Mouse (Mus musculus) gastrocnemius, adult 2 months (tissue): Measurements from ENCODE around the gene Aco1. TPM values are rescaled to one million over a fixed set of nuclear protein-coding genes. Genes with fewer than 3 reads are reported as not detected.

Experiments used
- DNase-seq: peaks from one replicate; pipeline ENCODE4 v3.0.0; 2022
- H3K27ac ChIP-seq: fragments of 200-600 bp; 2 replicates; pipeline ENCODE4 v1.8.1; 2022; ENCODE audit warnings: mild to moderate bottlenecking
- H3K4me3 ChIP-seq: fragments of 200-600 bp; 2 replicates; pipeline ENCODE4 v1.8.1; 2022; ENCODE audit warnings: mild to moderate bottlenecking, moderate library complexity
- CTCF ChIP-seq: fragments of 200-600 bp; IDR thresholded peaks from 2 replicates; pipeline ENCODE4 v1.8.1; 2022; ENCODE audit warnings: antibody characterized with exemption, mild to moderate bottlenecking, moderate library complexity
- intact Hi-C: fragments of 180-260 bp; cut with DNase I; formaldehyde crosslinking; loops from one replicate; pipeline ENCODE4 v1.15.1; 2025
- total RNA-seq, 2 experiments: library from RNA; stranded (reverse); gene quantifications; 2 replicates each; pipeline ENCODE4 v1.2.3; 2021

Aco1 gene
- total RNA-seq, 2 experiments from 2014 or later: 16.5 to 17.7 TPM

DNA sequence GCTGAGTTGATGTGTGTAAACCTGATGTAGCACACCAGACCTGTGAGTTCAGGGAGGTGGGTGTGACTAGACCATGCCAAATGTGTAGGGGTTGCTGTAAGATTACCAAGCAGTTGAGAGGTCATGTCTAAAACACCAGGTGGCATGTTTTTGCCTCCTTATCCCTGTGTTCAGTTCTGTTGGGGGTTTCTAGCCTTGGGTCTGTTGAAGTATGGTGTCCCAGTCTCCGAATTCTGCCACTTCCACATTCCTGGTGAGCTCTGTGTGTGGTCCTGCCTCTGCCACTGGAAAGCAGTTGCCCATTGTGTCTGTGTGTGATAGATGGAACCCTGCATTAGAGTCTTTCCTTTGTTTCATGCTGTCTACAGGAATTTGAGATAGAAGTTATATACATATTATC is 1.7 kb downstream of the Aco1 start:
- peak overlapping the region; percentile 97; the same call in 1 of the 2 replicates for H3K4me3 ChIP-seq
- H3K27ac ChIP-seq: no peak overlapping the region; the same call in 1 of the 2 replicates
- TF ChIP-seq CTCF: no peak
- intact Hi-C loops: no loop called here
- DNase-seq: no peak

DNA sequence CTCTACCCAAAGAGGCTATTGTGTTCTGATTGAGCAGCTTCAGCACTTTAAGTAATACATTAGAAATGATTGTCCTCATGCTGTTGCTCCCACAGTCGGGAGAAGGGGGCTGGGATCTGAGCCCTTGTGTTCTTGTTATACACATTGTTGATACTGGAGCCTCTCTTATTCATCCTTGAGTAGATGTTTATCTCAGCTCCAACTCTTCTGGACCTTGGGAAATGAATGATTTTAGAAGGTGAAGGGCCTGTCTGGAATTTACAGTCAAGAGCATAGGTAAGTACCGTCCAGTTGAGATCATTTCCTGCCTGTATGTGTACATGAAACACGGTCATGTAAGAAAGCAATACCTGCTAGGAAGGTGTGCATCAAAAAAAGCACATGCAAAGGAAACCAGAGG is 2.1 kb downstream of the Aco1 start:
- no peak for TF ChIP-seq CTCF
- intact Hi-C loops: no loop called here
- DNase-seq: no peak
- no peak overlapping the region for H3K27ac ChIP-seq
- no peak overlapping the region for H3K4me3 ChIP-seq

DNA sequence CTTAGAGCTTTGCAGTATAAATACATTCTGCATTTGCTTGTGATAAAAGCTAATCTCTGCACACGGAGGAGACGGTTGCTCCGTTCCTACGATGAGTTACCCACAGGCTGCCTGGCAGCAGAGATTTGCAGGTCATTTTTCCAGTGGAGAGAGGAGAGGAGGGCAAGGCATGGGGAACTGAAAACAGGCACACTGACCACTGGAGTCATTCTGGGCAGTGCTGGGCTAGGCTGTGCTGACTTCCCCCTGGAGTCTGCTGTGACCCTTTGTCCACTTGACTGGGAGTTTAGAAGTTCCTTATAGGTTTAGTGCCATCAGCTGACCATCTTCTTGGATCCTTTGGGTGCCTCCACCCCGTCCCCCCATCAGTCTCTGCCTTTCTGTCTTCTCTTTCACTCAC is 5.4 kb downstream of the Aco1 start:
- no peak overlapping the region for H3K27ac ChIP-seq
- DNase-seq: peak; percentile 22
- no peak overlapping the region for H3K4me3 ChIP-seq
- intact Hi-C loops: no loop called here
- TF ChIP-seq CTCF: no peak

DNA sequence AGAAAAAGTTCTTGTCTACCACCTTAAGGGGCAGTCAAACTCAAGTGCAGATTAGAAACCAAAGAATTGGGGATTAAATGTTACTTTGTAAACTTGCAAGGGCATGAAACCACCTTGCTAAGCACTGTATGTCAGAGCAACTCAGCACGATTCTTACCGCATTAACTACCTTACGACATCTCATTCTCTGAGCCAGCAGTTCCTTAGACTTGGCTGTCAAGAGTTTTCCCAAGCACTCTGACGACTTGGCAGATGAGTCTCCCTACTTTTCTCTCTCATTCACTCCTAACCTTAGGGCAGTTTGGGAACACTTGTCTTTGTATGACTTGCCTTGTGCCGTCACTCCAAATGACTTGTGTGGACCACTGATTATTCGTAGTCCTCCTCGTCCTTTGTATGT is 7.2 kb downstream of the Aco1 start:
- Histone ChIP-seq H3K4me3 (no peak overlapping the region), H3K27ac (no peak overlapping the region)
- DNase-seq: no peak
- intact Hi-C loops: no loop called here
- TF ChIP-seq CTCF: no peak

DNA sequence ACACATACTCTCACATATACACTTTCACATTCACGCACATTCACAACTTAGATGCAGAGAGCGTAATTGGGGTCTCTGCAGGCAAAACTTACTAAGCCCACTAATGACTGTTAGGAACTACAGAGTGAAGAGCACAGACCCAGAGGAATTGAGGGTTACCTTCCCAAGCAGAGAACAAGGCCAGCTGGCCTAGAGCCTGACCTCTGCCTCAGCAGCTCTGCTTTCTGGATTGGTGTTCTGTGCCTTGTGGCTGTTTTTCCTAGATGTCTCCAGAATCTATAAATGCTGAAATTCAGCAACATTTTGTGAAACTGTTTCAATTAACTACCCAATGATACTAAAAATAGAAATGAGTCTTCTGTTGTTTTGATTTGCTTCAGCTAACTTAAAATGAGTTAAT is 9.9 kb downstream of the Aco1 start:
- peak; percentile 37 for DNase-seq
- intact Hi-C loops: no loop called here
- H3K27ac ChIP-seq: no peak overlapping the region
- no peak for TF ChIP-seq CTCF
- no peak overlapping the region for H3K4me3 ChIP-seq

DNA sequence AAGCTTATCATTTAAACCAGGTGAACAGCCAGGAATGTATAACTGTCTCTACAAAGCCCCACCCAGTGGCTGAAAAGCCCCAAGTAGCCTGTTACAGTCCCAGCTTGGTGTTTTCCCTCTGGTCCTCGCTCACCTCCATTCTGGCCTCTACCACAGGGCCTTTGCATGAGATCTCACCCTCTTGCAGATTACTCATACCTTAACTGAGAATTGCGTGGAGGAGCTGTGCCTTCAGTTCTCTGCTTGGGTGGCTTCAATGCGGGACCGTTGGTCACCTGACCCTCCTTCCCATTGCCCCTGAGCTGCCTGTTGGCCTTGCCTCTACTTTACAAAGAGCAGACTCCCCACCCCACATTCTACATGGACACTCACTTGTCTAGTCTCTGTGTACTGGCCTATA is 10.6 kb downstream of the Aco1 start:
- intact Hi-C loops: no loop called here
- TF ChIP-seq CTCF: no peak
- no peak overlapping the region for H3K27ac ChIP-seq
- H3K4me3 ChIP-seq: no peak overlapping the region
- no peak for DNase-seq

DNA sequence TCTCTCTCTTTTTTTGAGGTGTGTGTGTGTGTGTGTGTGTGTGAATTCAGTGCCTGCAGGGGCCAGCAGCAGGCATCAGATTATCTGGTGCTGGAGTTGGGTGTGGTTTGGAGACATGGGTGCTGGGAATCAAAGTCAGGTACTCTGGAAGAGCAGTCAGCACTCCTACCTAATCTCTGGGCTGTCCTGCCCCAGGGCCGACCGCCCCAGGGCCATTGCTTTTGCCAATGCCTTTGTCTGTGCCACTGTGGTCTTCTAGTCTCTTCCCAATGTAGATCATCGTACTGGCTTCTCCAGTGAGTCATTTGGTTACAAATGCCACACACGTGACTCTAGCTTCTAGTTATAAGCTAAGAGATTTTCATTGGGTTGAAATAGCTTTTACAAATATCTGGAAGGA is 11.9 kb downstream of the Aco1 start:
- Histone ChIP-seq H3K27ac (no peak overlapping the region), H3K4me3 (no peak overlapping the region)
- no peak for TF ChIP-seq CTCF
- no peak for DNase-seq
- intact Hi-C loops: no loop called here

DNA sequence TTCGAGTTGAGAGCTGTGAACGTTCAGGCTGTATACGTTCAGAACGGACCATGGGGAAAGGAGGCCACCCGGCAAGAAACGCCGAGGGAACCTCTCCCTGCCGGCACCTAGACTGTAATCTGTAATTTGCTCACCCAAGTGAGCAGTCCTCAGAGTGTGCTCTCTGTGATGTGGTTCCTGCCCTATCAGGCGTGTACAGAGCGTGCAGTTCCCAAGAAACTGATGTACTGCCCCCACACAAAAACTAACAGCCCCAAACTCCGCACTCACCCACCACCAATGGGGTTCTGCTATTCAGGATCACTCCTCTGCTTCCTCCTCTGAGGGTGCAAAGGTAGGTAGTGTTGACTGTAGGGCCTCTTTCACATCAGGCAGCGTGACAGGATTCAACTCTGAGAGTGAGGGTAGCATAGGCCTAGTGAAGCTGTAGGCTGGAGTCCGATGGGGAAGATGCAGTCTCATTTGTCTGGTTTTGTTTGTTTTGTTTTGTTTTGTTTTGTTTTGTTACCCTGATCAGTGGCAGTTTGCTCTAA is 12.7 kb downstream of the Aco1 start:
- DNase-seq: no peak
- H3K27ac ChIP-seq: no peak overlapping the region
- no peak overlapping the region for H3K4me3 ChIP-seq
- intact Hi-C loops: no loop called here
- TF ChIP-seq CTCF: no peak

DNA sequence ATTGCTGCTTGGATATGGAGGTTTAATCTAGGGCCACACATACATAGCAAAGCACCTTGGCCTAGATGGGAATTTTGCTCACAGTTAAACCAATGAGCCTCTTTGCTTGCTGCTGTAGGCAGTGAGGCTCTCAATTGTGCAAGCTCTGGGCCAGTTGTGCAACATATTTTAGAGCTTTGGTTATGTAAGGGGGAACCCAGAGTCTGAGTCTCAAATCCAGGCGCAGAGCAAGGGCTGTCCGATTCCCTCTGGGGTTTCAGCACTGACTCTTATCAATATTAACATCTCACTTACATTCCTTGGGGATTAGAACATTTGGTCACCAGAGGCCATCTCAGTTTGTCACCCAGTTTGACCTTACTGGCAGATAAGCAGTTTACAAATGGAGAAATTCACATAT is 13.3 kb downstream of the Aco1 start:
- no peak overlapping the region for H3K4me3 ChIP-seq
- H3K27ac ChIP-seq: peak overlapping the region; percentile 9; the same call in 1 of the 2 replicates
- peak; percentile 37 for DNase-seq
- no peak for TF ChIP-seq CTCF
- intact Hi-C loops: no loop called here

DNA sequence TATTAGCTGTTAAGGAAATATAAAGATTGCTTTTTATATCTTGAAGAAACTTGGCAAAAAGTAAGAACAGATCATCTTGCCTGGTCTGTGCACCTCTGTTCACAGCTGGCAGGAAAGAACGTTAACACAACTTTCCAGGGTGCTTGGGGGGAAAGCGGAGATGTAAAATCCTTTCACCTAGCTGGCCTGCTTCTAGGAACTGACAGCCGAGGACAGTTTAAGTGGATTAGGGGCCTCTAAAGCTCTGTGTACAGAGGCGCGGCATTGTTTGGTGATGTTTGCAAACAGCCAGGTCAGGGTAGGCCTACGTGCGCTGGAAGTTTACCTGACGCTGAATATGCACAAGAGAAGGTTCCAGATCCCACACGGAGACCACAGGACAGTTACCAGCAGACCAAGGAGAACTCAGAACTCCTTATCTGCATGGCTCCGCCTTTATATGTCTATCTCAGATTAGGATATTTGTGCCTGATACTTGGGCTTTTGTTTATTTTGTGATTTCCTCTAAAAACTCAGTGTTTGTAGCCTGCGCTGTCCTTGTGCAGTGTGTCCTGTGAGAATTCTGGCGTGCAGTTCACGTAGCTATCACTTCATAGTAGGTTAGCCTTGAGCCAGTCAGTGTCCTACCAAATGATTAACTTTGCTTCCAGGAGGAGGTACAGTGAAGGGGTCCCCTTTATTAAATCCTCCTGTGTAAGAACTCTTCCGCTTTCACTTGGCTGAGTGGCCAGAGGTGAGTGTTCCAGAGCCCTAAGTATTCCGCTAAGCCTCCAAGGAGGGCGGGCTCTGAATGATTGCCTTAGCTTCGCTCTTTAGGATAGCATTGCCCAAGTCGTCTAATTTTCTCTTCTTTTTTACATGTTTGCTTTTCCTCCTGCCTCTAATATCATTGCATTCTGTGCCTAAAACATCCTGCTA is 14.0 kb downstream of the Aco1 start:
- Histone ChIP-seq H3K4me3 (no peak overlapping the region), H3K27ac (peak overlapping the region; percentile 9)
- TF ChIP-seq CTCF: no peak
- DNase-seq: no peak
- intact Hi-C loops: no loop called here

DNA sequence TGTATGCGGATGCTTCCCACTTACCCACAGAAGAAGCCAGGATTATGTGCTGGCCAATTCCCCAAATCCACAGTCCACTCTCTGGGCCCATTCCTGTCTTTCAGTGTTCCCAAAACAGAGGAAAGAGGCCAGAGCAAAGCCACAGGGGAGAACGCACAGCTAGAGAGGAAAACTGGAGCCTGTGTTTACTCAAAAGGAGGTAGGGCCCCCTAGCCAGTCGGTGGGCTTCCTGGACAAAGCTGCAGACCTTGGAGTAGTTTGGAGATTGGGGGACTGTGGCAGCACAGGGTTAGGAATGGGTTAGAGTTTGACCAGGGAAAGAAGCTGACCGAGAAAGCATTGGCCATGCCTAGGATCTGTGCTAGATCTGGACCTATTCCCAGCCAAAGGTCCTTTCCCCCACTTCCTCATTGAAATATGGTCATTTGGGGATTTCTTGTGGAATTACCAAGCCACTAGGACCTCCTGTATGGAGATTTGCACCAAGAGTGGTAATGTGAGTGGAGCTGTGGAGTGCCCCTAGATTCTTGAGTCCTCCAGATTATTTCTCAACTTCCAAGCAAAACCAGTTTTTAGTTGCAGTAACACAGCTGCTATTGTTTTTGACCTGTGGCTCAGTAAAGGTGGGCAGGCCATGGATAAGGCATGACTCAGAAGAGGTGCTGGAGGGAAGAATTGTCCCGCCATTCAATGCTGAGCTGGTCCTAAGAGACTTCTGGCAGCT is 14.8 kb downstream of the Aco1 start:
- peak overlapping the region; percentile 9; the same call in 1 of the 2 replicates for H3K27ac ChIP-seq
- intact Hi-C loops: no loop called here
- TF ChIP-seq CTCF: no peak

DNA sequence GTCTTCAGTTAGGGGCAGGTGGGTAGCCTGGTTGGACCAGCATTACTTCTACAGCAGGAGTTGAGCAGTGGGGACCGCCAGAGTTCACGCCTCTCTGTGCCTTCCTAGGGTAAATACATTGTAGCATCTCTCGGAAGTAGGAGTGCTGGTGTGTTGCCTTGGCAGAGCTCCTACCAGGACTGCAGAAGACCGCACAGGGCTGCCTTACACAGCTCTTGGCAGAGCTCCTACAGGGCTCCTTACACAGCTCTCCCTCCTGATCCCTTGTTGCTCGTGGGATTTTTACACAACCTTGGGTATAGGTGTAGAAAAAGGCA is 15.3 kb downstream of the Aco1 start:
- no peak for DNase-seq
- intact Hi-C loops: no loop called here
- Histone ChIP-seq H3K27ac (no peak overlapping the region), H3K4me3 (no peak overlapping the region)
- TF ChIP-seq CTCF: no peak

More for the DNA sequence above, 14.8 kb downstream of the Aco1 start:
- DNase-seq: no peak
- H3K4me3 ChIP-seq: no peak overlapping the region
